Mouse (Mus musculus): ENCODE data around the gene Ptpn3. TPM values are rescaled to one million over a fixed set of nuclear protein-coding genes. Genes with fewer than 3 reads are reported as not detected.
A peak's percentile ranks its signal among the peaks of the same experiment; 100 is the strongest.

Gene Ptpn3
- total RNA-seq, 2 experiments from 2014 or later, result 22.8 to 35.6 TPM

DNA sequence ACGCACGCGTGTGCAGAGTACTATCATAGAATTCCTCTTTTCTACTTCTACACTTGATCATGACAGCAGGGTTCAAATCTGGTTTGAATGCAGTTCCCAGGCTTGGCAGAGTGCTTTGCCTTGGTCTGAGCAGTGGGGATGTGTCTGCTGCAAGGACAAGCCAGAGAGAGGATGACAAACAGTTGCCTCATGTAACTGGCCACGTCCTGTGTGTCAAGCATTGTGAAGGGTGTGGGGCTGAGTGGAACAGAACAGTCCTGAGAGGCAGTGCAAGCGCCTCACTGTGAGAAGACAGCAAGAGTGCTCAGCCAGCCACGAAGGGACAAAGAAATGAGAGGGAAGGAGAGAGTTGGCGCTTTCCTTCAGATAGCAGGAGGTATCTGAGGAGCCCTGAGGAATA, 37.9 kb downstream of the Ptpn3 start:
- DNase-seq, result no peak

DNA sequence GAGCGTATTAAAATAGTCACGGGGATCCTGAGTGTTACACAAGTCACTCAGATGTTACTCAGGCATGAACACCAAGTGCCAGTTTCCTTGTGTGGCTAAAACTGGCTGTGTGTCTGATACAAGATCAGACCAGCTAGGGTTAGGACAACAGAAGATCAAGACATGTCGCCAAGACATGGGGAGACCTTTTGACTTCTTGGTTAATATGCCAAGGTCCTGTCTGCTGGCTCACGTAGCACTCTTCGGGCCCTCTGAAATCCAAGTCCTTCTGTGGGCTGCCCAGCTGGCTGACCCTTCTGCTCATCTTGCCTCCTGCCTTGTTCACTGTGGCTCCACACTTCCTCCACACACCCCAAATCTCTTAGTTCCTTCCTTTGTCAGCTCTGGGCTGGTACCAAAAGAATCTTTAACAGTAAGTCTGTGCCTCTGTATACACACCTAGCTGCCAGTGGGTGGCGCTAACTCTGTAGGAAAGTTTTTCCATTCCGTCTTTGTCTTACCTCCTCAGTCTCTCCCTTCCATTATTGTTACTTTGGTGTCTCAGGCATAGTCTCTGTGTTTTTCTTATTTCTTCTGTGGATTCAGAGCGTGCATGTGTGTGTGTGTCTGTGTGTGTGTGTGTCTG, 38.5 kb downstream of the Ptpn3 start:
- DNase-seq, result peak; percentile 63 to 66

DNA sequence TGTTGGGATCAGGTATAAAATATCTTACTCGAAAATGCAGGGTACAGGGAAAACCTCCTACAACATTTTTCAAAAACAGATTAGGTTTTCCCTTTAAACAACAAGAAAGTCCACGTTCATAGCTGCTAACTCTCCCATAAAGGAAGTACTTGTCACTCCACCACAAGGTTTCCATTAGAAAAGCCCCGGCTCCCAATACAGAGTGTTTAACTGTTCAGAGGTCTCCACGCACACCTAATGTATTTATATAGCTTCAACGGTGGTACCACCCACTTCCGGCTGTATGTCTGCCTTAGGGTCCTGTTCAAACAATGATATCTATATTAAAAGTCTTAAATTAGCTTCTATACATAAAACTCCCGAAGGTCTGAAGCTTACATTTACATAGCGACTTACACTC, 39.2 kb downstream of the Ptpn3 start:
- DNase-seq, result no peak

- DNase-seq, result no peak
These were observed 39.8 kb downstream of the Ptpn3 start for GRCm38 (mm10) chr4:57261813-57262212.

DNA sequence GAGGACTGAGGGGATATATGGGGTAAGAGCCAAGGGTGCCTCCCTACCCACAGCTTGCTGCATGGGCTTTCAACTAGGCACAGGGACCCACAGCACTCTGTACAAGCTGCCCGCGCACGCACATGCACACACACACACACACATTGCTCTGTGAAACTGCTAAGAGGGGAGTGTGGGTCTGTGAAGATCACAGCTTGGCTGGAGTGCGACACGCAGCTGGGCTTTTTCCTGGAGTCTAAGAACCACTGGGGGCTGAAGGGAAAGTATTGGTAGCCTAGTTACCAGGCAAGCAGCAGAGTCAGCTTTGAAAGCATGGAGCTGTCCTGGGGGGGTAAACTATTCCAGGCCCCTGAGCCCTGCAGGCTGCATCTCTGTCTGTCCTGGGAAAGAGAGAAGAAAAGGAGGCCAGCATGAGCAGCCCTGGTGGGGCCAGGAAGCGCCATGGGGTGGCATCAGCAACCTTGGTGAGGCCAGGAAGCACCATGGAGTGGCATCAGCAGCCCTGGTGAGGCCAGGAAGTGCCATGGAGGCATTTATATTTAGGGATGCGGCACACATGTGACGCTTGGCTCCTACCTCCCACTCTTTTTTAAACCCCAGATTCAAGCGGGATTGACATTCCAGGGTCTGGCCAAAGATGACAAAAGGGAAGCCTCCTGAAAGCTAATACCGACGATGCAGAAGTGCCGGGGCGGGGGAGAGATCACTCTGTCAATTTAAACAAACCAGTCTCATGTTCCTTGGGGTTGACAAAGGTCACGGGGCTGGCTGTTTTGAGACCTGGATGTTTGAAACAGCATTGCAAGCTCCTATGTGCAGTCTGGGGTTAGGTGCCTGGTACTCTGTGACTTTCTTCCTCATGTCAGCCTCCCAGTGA, 43.2 kb downstream of the Ptpn3 start:
- DNase-seq, result no peak

DNA sequence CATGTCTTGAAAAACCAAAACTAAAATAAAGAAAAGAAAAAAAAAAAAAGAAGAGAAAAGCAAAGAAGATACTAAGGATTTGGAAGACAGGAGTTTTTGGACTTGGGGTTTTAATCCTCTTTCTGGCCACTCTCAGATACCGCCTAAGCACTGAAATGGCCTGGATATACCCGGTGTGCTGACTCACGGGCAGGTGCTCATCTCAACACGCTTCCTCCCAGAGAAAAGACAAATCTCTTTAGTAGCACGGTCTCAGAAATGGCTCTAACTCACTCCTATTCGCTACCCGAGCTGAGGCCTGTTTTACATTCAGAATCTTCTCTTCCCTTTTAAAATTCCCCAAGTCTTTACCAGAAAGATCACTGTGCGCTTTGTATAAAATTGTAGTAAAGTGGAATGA, 44.2 kb downstream of the Ptpn3 start:
- DNase-seq, result no peak

DNA sequence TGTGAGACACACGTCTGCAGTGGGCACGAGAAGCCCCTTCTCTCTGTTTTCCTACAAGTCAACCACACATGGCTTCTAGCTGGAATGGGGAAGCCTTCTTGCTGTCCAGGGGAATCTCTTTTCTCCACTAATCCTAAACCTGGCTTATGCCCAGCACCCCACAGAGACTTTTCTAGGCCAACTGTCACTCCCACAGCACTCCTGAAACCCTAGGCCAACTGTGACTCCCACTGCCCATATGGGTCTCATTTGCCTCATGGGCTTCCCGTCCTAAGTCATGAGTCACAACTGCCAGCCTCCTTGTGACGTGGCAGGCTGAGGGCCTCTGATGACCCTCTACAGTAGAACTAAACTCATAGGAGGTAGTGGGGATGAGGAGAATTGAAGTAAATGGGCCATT, 44.9 kb downstream of the Ptpn3 start:
- DNase-seq, result no peak

- DNase-seq, result no peak
These were observed 47.2 kb downstream of the Ptpn3 start for GRCm38 (mm10) chr4:57254412-57254811.

- DNase-seq, result peak in 1 of 2 experiments; percentile 36
These were observed 51.0 kb downstream of the Ptpn3 start for GRCm38 (mm10) chr4:57250636-57251035.

DNA sequence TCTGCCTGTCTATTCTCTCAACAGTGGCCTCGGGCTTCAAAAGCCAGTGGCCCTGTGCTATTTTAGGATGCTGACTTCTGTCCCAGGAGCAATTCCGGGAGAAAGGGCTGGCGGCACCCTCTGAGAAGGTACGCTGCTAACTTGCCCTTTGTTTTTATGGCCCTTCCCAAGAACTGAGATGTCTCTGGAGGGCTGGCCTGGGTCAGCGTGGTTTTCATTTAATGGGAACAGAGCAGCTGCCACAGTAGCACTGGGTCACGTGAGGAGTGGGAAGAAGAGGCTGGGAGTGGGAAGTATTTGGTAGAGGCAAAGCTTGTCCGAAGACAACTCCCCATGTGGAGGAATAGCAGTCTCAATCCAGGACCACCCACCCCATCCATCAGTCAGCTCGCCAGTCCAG, 52.5 kb downstream of the Ptpn3 start:
- peak in 1 of 2 experiments; percentile 18 for DNase-seq

DNA sequence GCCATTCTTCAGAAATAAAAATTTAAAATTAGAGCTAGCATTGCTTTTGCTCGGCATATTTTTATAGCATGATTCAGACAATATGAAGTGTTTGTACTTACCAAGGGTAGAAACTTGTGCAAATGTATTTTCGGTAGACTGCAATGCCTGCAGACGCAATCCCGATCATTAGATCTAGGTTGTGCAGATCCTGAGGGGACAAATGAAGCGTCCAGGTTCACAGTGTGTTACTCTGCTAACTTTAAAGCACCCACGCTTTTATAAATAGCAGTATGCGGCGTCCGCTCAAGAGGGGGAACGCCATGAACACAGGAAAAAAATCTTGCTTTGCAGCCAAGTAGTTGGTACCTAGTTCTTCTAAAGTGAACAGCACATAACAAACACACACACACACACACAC, 56.8 kb downstream of the Ptpn3 start:
- no peak for DNase-seq

DNA sequence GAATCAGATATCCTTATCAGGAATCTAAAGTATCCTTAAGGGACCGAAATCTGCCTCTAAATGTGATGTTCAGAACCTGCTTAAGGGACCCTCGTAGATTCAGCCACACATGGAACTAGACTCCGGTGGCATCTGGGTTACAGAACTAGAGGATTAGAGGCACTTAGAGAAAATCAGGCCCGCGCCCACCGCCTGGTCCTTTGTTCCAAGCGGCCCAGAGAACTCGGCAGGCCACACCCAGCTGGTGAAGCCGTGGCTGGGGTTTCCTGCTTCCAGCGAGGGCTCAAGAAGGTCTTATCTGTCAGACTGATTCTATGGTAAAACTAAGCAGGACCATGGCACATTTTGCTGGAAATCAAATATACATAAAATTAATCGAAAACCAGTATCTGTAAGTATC, 58.3 kb downstream of the Ptpn3 start:
- no peak for DNase-seq

- no peak for DNase-seq
These were observed 60.7 kb downstream of the Ptpn3 start for GRCm38 (mm10) chr4:57240934-57241333.

GRCm38 (mm10) chr4:57240100-57240499, 61.5 kb downstream of the Ptpn3 start:
- no peak for DNase-seq

GRCm38 (mm10) chr4:57239112-57239511, 62.5 kb downstream of the Ptpn3 start:
- DNase-seq, result no peak

DNA sequence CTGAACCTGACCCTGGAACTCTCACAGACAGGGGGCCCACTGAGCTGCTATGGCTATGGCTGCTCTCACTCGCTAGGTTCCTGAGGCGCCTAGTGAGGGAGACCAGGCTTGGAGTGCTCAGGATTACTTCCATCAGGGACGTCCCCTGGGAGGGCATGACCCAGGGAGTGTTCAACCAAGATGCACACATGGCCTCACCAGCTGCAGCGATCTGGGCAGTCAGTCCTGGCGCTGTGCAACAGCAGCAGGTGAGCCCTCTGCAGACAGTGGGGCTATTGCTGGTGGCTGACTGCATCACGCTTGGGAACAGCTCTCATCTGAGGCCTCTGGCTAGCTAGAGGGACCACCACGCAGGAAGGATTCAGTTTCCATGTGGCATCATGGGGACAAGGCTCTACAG, 63.5 kb downstream of the Ptpn3 start:
- no peak for DNase-seq

DNA sequence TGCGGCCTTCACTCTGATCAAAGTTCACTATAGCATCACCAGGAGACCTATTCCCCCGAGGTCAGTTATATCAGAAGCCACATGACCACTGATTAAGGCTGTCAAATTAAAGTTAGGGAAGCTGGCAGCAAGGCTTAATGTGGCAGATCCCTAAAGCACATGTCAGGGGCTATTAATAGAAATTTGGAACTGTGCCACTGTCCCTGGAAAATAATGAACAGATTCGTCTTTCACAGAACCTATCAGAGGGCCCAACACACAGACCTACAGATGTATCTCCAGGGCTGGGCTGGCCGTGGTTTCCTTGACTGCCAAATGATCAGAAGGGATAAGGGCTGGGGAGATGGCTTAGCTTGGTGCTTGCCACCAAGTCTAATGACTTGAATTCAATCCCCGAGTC, 65.1 kb downstream of the Ptpn3 start:
- no peak for DNase-seq

GRCm38 (mm10) chr4:57235741-57236140, 65.9 kb downstream of the Ptpn3 start:
- DNase-seq, result no peak

- DNase-seq, result no peak
These were observed 67.3 kb downstream of the Ptpn3 start for GRCm38 (mm10) chr4:57234348-57234747.

DNA sequence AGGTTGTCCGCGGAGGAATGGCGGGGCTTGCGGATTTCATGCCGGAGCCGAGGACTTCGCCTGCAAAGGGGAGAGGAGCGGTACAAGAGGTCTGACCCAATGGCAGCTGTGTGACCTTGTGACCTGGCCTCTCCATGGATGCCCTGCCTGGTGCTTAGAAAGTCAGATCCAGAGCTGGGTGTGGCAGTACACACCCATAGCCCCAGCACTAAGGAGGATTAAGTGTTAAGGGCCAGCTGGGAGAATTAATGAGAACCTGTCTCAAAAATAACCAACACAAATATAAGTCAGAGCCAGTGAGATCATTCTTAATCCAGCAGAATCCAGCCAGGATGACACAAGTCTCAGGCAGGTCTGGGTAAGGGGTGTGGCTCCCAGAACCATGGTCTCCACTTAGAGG, 69.2 kb downstream of the Ptpn3 start:
- DNase-seq, result no peak

GRCm38 (mm10) chr4:57231323-57231722, 70.3 kb downstream of the Ptpn3 start:
- DNase-seq, result no peak

DNA sequence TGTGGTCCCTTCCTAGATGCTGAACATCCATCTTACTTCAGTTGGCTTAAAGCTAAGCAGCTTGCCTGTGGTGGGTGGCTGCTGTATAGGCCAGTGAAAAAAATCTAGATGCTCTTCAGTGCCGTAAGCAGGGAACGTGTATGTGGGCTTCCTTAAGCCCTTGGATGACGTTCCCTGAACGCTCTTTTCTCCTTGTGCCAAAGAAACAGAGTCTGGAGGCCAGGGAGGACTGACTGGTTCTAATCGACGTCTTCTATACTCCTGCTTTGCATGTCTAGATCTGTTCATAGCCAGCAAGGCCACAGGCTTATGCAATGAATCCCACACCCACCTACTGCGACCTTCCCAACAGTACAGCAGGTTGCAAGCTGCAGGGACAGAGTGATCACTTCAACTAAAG, 71.3 kb downstream of the Ptpn3 start:
- peak in 1 of 2 experiments; percentile 19 for DNase-seq

DNA sequence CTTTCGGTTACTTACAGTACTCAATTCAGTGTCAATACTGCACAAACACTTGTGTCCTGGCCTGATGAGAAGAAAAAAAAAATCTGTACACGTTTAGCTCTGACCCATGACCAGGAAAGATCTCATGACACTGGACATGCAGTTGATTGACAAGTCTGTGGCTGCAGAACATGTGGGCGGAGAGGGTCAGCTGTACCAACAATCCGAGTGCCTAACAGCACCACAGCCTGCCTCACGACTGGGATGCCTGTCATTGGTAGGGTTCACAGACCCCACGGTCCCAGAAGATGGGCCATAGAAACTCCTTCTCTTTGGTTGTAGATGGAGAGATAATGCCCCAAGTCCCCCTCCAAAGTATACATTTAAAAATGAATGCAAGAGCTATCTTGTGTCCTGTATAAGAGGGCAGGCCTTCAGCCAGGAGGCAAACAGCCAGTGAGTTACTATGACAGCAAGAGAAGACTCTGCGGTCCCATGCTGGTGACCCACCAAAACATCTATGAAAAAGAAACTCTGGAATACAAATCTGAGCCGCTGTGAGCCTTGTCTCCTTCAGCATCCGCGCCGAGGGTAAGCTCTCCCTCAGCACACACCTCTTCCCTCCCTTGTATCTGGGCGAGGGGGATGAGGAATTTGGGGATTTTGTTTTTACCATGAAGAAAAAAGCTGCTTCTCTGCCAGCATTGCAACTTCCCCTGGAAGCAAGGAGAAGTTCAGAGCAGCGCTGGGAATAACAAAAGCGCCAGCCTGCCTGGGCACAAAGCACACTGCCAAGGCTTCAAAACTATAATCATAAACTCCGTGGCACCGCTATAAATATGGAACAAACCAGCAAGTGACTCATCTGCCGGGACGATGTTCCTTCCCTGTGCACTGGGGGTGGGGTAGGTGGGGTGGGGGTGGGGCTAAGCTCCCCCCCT, 72.8 kb downstream of the Ptpn3 start:
- peak in 1 of 2 experiments; percentile 44 for DNase-seq
